ENCODE assay signal across 20 mouse cellular contexts in genomic region chr14:38628862-38629619, GRCm38 (mm10).
A peak's percentile ranks its signal among the peaks of the same experiment; 100 is the strongest.
DNase-seq lines count a peak whose midpoint lies in the region; ATAC-seq and TF ChIP-seq lines count a peak whose summit lies in the region.
"Had no signal": no experiment of that assay in that cellular context is flagged by ENCODE, and none has a peak within 500 bp of the region (broad histone marks: within the 10 kb centered on the region; RNA-seq: fewer than 3 reads in every experiment).

No protein-coding gene starts in this region.

- 0 out of 2 replicates have a peak, but pooled peaks have one; percentile 13 for ATAC-seq in forebrain, embryonic 15.5 days (replicated peaks)
- no peak for ATAC-seq in forebrain, embryonic 12.5 days (ENCODE audit: low FRiP score)
- ATAC-seq: CD4-positive, CD25-positive, alpha-beta regulatory T cell, adult 4 months; intestine, postnatal 0 days had no signal

- TF ChIP-seq EP300 in MEL (IDR thresholded peaks at IDR 0.05; ENCODE audit: low read depth in 1 of 2, low read length in 2 of 2), result peak; percentile 63 to 79

- 0 out of 2 replicates have a peak, but pooled peaks cover 5% of the 10 kb centered on the region for H3K4me1 ChIP-seq in forebrain, embryonic 15.5 days
- H3K4me1 ChIP-seq in forebrain, embryonic 12.5 days, result no peaks in the 10 kb centered on the region
- peaks cover 8 to 17% of the 10 kb centered on the region in 2 experiments; a peak in 3 of 4 replicates for H3K4me1 ChIP-seq in MEL (ENCODE audit: control insufficient read depth in 1 of 2, insufficient read depth in 2 of 2, low read length in 2 of 2)
- H3K4me1 ChIP-seq: hindbrain, embryonic 12.5 days; midbrain, embryonic 10.5 days; stomach, embryonic 15.5 days had no signal

- intact Hi-C loops in left cerebral cortex, adult 2 months (cut with DNase I), result no loop called here

- H3K27ac ChIP-seq in forebrain, embryonic 15.5 days (replicated peaks), result no peak overlapping the region
- no peak overlapping the region for H3K27ac ChIP-seq in forebrain, embryonic 12.5 days
- H3K27ac ChIP-seq in left cerebral cortex, adult 2 months, result no peak overlapping the region
- H3K27ac ChIP-seq in MEL (ENCODE audit: control insufficient read depth, low read depth, low read length), result no peak overlapping the region
- H3K27ac ChIP-seq: hindbrain, embryonic 12.5 days; liver, embryonic 14.5 days; midbrain, embryonic 10.5 days; stomach, embryonic 15.5 days had no signal

- no peaks in the 10 kb centered on the region for H3K9me3 ChIP-seq in forebrain, embryonic 15.5 days
- no peaks in the 10 kb centered on the region for H3K9me3 ChIP-seq in forebrain, embryonic 12.5 days
- no peaks in the 10 kb centered on the region for H3K9me3 ChIP-seq in MEL (replicated peaks; ENCODE audit: insufficient read depth, low read length)
- H3K9me3 ChIP-seq: hindbrain, embryonic 12.5 days; midbrain, embryonic 10.5 days; stomach, embryonic 15.5 days had no signal

- TF ChIP-seq CTCF in left cerebral cortex, adult 2 months (IDR thresholded peaks at IDR 0.05), result peak; percentile 34
- TF ChIP-seq CTCF in MEL (IDR thresholded peaks at IDR 0.05 in 2 of 3, conservative IDR thresholded peaks at IDR 0.05 in 1 of 3; ENCODE audit: control insufficient read depth in 1 of 3, insufficient read depth in 1 of 3, low read depth in 2 of 3, low read length in 3 of 3, poor library complexity in 1 of 3, severe bottlenecking in 1 of 3), result peak in 1 of 3 experiments; percentile 50; a peak in 2 of 6 replicates

- H3K79me2 ChIP-seq in MEL (ENCODE audit: control insufficient read depth, insufficient read depth, low read length, poor library complexity), result no peaks in the 10 kb centered on the region

- H3K27me3 ChIP-seq in forebrain, embryonic 15.5 days, result no peaks in the 10 kb centered on the region
- no peaks in the 10 kb centered on the region for H3K27me3 ChIP-seq in forebrain, embryonic 12.5 days
- no peaks in the 10 kb centered on the region for H3K27me3 ChIP-seq in MEL (ENCODE audit: control insufficient read depth in 1 of 2, insufficient read depth in 2 of 2, low read length in 2 of 2)
- H3K27me3 ChIP-seq: hindbrain, embryonic 12.5 days; stomach, embryonic 15.5 days had no signal

- no peak for DNase-seq in left cerebral cortex, adult 2 months (ENCODE audit: extremely low spot score in 1 of 2, low spot score in 2 of 2)
- DNase-seq in left cerebral cortex, adult 11 months (ENCODE audit: low spot score), result no peak
- DNase-seq in MEL (ENCODE audit: low read depth, low spot score), result peak; percentile 57
- peak; percentile 1 for DNase-seq in brain, embryonic 18.5 days (ENCODE audit: low read depth, low spot score)
- DNase-seq in gastrocnemius, postnatal 10 days, result no peak
- DNase-seq: adrenal gland, postnatal 25 days; heart, postnatal 14 days; kidney, postnatal 25 days; liver; lung, adult 2 months; lung, postnatal 14 days; right cerebral cortex, postnatal 25 days had no signal

- 52% methylated on average over 2 of the region's 2 CpGs for WGBS in forebrain, embryonic 15.5 days
- 83% methylated on average over 2 of the region's 2 CpGs for WGBS in forebrain, embryonic 12.5 days

- no peaks in the 10 kb centered on the region for H3K36me3 ChIP-seq in forebrain, embryonic 15.5 days
- H3K36me3 ChIP-seq in forebrain, embryonic 12.5 days (replicated peaks), result no peaks in the 10 kb centered on the region
- H3K36me3 ChIP-seq in MEL (ENCODE audit: control insufficient read depth in 1 of 2, insufficient read depth in 2 of 2, low read length in 2 of 2), result peaks cover 0 to 17% of the 10 kb centered on the region in 2 experiments; a peak in 2 of 4 replicates
- H3K36me3 ChIP-seq: hindbrain, embryonic 12.5 days; midbrain, embryonic 10.5 days; stomach, embryonic 15.5 days had no signal

- no peak overlapping the region for H3K9ac ChIP-seq in forebrain, embryonic 15.5 days (replicated peaks)
- no peak overlapping the region for H3K9ac ChIP-seq in forebrain, embryonic 12.5 days
- H3K9ac ChIP-seq in MEL (ENCODE audit: control insufficient read depth, low read depth, low read length, poor library complexity, severe bottlenecking), result no peak overlapping the region
- H3K9ac ChIP-seq: hindbrain, embryonic 12.5 days; liver, embryonic 14.5 days; stomach, embryonic 15.5 days had no signal

- H3K4me3 ChIP-seq in forebrain, embryonic 15.5 days, result no peak overlapping the region
- no peak overlapping the region for H3K4me3 ChIP-seq in forebrain, embryonic 12.5 days (replicated peaks)
- no peak overlapping the region for H3K4me3 ChIP-seq in left cerebral cortex, adult 2 months
- no peak overlapping the region for H3K4me3 ChIP-seq in MEL (ENCODE audit: control insufficient read depth in 1 of 2, insufficient read depth in 1 of 2, low read depth in 2 of 2, low read length in 2 of 2)
- H3K4me3 ChIP-seq: hindbrain, embryonic 12.5 days; midbrain, embryonic 10.5 days; stomach, embryonic 15.5 days had no signal

- no peak overlapping the region for H3K4me2 ChIP-seq in forebrain, embryonic 15.5 days (replicated peaks)
- no peak overlapping the region for H3K4me2 ChIP-seq in forebrain, embryonic 12.5 days
- H3K4me2 ChIP-seq: hindbrain, embryonic 12.5 days; stomach, embryonic 15.5 days had no signal

- peak; percentile 56 for TF ChIP-seq RAD21 in MEL (IDR thresholded peaks at IDR 0.05; ENCODE audit: low read depth, low read length)

- TF ChIP-seq POLR2A in MEL (IDR thresholded peaks at IDR 0.05; ENCODE audit: control insufficient read depth in 1 of 2, insufficient read depth in 1 of 2, low read depth in 1 of 2, low read length in 2 of 2, poor library complexity in 1 of 2), result no peak

TF ChIP-seq in MEL, 35 proteins besides CTCF, POLR2A, EP300 and RAD21:
- TF ChIP-seq SMC3 (IDR thresholded peaks at IDR 0.05; ENCODE audit: low read depth, low read length) (peak; percentile 60), ZC3H11A (IDR thresholded peaks at IDR 0.05; ENCODE audit: low read depth, low read length) (peak; percentile 40; the same call in 1 of the 2 replicates), TAL1 (IDR thresholded peaks at IDR 0.05; ENCODE audit: low read length) (peak; percentile 41), HCFC1 (IDR thresholded peaks at IDR 0.05; ENCODE audit: low read depth, low read length) (no peak), GATA1 (IDR thresholded peaks at IDR 0.05; ENCODE audit: low read depth, low read length) (peak; percentile 49; the same call in 1 of the 2 replicates), TCF12 (IDR thresholded peaks at IDR 0.05; ENCODE audit: low read depth, low read length) (peak; percentile 45), POLR2AphosphoS2 (IDR thresholded peaks at IDR 0.05; ENCODE audit: low read length) (no peak)

Comparison
In these comparisons a context has a peak if more than half of its experiments do, and no peak if none do; other contexts are left out.
1. DNase-seq: peak in MEL (single experiment) and brain, embryonic 18.5 days (single experiment); none in left cerebral cortex, adult 2 months (0 of 2), left cerebral cortex, adult 11 months (single experiment) and gastrocnemius, postnatal 10 days (single experiment).